Mouse (Mus musculus): ENCODE data around the gene Ppp1r12c.
A peak's percentile ranks its signal among the peaks of the same experiment; 100 is the strongest.

Ppp1r12c gene

DNA sequence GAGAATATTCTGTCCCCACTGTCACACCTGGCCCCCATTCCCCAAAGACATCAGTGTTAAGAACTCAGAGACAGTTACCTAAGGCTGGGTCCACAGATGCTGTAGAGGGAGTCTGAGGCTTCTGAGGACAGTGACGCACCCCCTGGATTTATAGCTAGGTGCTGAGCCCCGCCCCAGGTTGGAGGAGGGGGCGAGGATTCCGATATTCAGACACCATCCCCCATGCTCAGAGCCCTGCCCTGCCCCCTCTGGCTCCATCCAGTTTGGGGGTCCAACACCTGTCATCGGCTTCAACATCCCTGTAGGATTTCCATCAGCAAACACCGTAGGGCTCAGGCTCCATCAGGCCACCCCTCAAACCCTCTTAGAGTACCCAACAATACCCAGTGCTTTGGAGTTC is 14.4 kb upstream of the Ppp1r12c start:
- DNase-seq, result no peak

DNA sequence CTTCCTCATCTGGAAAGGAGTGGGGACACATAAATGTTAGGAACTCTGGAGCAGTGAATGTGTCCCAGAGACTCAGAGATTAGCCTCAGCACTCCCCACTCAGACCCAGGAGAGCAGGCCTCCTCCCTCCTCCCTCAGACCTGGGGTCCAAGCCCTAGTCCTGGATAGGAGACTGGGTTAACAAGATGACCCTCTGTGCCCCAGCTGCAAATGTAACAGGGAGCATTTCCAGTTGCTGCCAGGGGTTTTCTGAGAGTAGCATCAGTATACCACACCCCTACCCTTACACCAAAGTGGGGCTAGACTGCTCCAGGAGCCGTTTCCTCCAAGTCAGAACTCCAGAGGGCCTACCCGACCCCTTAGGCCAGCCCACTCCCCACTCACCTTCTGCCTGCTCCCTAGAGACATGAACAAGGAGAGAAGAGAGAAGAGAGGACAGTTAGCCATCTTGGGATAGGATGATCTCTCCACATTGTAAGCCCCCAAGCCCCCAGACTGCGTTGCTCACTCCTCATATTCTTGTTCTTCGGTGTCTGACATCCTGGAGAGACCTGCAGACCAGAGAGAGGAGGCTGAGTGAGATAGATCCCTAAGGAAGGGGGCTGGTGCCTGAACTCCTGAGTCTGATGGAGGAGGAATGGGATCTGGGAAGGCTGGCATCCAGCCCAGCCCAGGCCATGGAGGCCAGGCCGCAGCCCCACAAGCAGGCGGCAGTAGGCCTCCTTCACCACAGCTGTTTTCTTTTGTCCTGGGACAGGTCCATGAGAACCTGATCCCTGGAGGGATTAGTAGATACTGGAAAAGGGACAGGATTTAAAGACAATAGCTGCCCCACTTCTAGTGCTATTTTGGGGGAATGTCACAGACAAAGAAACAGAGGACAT is 12.6 kb upstream of the Ppp1r12c start:
- peak; percentile 71 to 78 for DNase-seq

DNA sequence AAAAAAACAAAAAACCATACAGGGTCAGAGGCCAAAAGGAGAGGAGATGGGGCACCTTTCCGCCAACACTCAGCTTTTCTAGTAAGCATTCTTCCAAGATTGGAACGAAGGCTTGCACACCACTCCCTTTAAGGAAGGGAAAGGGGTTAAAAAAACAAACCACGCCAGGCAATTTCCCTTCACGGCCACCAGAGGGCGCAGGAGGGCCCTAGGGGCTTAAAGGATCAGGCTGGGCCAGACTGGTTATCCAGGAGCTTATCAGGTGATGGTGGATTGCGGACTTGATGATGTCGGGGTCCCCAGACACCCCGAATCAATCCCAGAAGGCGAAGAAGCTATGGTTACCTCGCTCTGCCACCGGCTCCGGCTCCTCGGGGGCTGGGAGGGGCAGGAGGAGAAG is 11.8 kb upstream of the Ppp1r12c start:
- peak; percentile 49 to 58 for DNase-seq

DNA sequence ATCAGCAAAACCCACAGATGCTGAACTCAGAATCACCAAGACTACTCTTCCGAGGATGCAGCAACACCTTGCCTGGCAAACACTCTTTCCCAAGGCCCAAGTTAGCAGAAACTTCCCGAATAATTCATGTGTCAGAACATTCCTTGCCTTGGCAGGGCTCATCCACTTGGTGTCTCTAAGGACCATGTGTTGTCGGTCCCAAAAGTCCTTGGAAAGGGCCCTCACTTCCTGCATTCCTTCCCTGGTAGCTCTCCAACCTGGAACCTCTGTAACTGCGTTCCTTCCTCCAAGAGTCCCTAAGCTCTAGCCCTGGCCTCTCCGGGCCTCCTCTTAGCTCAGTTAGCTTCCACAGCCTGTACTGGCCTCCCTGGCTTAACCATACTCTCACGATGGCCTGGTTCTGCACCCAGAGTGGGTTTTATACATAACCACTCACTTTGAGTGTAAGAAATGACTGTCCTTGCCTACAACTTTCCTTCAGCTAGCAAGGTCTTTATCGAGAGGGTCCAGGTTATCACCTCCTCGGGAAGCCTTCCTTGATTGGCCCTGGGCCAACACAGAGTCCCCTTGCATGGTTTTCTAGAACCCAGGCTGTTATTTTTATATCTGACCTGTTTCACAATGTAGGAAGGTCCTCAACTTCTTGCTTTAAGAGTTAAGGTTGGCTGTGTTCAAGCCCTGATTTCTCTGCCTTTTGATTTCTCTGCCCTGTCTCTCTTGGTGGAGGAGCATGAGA is 10.2 kb upstream of the Ppp1r12c start:
- DNase-seq, result no peak

DNA sequence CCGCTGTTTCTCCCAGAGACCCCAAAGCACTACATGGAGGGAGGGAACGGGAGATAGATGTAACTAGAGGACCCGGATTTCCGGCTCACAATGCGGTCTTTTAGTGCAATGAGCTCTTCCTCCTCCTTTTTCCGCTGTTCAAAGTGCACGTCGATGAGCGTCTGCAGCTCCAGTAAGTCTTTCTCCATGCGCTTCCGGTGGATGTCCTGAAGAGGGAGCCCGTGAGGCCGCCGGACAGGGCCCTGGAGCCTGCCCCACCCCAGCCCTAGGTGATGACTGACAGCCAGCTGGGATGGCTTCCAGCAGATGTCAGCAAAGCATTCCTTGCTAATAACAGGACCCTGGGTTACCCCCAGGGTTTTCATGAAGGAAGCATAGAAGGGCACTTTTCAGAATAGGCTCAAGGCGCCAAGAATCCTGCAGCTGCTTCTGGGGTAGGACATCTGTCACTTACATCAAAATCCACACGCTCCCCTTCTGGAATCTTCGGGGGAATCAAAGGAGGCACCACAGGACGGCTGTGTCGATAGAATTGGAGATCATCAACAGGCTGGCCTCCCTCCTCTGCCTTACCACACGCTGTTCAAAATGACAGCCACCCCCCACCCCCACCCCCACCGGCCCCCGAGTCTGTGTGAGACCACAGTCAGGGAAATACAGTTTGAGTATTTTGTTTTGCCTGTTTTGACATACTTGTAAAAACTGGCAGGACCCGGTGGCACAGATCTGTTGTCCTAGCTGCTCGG is 8.6 kb upstream of the Ppp1r12c start:
- DNase-seq, result peak; percentile 83 to 88

DNA sequence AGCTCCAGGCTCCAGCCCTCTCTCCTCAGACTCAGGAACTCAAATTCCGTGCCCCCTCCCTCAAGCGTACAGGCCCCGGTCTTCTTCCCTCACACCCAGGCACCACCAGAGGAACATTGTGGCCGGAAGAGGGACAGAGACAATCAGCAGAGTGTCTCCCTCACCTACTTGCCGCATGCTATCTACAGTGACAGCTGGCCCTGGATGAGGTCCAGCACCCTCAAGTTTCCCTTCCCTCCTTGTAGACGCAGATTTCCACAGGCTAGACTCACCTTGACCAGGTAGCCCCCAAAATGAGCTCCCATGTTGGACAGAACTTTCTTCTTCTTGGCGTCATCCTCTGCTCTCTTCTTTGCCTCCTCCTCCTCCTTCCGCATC is 7.2 kb upstream of the Ppp1r12c start:
- DNase-seq, result no peak

DNA sequence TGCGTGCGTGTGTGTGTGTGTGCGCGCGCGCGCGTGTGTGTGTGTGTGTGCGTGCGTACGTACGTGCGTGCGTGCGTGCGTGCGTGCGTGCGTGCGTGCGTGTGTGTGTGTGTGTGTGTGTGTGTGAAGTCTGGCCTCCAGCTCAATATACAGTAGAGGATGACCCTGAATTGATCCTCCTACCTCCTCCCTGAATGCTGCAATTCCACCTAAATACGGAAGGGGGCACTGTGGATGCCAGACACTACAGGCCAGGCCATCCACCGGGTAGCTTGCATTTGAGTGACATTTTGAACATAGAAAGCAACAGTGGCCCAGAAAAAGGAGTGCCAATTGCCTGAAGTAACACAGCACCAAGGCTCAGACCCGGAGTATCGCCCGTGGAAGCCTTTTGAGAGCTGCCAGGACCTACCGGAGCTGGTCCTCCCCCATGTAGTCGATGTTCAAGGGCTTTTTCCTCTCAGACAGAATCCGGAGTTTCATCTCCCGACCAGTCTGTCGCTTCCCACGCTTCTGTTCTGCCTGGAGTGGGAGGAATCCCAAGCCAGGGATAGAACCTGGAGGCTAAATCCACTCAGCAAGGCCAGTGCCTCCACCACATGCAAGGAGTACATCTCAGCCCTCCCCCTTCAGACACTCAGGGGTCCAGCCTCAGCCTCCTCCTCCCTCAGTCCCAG is 6.7 kb upstream of the Ppp1r12c start:
- no peak for DNase-seq

DNA sequence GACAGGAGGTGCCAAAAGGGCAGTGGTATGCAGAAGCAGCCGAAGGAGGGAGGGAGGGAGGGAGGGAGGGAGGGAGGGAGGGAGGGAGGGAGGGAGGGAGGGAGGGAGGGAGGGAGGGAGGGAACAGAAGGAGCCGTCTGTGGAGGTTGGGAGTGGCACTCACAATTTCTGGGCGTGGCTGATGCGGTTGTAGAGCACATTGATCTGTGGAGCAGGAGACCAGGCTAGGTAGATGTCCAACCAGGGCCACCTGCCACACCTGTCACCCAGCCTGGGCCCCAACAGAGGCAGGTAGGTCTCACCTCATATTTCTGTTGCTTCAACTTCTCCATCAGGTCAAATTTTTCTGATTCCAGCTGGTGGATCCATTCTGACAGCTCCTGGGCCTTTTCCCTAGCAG is 5.7 kb upstream of the Ppp1r12c start:
- DNase-seq, result no peak

DNA sequence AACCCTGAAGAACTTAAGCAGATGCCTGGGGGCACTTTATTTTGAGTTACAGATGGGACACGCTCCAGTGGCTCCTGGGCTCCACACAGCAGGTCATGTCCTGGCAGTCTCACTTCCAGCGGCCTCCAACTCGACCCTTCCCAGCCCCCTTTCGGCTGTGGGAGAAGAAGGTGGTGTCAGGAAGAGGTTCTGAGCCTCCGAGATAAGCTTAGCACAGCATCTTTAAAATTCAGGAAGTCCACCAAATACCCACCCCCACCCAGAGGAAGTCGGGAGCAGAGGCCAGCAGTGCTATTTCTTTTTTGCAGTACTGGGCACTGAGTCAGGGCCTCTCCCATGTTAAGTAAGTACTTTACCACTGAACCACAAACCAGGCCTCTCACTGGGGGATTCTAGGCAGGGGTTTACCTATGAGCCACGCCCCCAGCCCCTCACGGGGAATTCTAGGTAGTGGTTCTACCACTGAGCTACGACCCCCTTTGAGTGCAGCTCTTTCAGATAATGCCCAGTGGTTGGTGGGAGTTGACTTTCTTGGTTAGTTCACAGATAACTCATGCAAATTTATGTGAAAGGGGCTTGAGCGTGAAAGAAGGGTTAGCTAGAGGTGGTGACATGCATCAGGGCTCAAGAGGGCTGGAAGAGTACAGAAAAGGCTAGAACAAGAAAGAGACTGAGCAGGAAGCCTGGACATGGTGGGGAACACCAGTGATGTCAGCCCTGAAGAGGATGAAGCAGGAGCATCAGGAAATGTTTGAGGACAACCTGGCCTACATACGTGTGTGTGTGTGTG is 3.4 kb upstream of the Ppp1r12c start:
- DNase-seq, result no peak

DNA sequence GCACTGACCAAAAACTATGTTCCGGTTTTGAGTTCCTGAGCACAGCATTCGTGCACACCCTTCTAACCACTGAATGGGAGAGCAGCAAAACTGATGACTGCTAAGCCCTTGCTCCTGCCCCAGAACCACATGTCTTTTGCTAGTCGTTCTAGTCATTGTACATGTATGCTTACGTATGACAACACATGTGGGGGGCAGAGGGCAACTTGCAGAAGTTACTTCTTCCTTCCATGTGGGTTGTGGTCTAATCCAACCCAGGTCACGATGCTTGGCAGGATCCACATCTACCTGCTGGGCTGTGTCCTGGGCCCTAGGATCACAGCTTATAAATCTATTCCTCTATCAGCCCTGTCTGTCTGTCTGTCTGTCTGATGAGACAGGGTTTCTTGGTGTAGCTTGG is 2.4 kb upstream of the Ppp1r12c start:
- no peak for DNase-seq

DNA sequence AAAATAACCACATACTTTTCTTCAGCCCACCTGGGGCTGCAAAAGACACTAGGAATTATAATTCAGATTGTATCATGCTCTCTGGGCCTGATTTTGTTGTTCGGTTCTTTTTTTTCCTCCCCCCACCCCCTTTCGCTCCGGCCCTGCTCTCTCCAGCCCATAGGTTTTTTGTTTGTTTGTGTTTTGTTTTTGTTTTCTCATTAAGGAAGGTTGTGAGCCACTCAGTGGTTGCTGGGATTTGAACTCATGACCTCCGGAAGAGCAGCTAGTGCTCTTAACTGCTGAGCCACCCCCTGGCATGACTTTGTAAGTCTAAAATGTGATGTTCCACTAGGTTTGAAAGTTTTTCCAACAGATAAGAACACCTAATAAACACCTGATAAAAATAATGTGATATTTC is 1.6 kb upstream of the Ppp1r12c start:
- no peak for DNase-seq

DNA sequence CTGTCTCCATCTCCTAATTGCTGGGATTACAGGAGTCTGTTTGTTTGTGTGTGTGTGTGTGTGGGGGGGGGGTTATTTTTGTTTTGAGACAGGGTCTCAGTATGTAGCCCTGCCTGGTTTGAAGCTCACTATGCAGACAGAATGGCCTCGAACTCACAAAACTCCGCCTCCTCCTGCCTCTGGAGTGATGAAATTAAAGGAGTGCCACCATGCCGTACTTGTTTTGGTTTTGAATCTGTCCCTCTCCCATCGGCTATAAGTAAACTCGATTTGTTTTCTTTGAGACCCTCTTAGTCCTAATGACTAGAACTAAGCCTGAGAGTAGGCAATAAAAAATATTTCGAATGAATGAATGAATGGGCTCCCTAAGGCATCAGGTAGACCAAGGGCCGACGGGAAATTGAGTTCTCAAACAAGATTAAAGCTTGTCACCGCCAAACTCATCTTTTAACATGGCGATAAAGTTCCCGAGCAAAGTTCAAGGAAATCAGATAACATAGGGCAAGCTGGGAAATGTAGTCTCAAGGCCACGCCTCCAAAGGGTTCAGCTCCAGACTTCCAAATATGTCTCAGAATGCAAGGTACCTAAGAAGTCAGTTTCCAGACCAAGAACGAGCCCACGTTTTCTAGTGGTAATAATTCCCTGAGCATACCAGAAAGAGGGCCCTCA is 1.1 kb upstream of the Ppp1r12c start:
- peak in 1 of 2 experiments; percentile 27 for DNase-seq

DNA sequence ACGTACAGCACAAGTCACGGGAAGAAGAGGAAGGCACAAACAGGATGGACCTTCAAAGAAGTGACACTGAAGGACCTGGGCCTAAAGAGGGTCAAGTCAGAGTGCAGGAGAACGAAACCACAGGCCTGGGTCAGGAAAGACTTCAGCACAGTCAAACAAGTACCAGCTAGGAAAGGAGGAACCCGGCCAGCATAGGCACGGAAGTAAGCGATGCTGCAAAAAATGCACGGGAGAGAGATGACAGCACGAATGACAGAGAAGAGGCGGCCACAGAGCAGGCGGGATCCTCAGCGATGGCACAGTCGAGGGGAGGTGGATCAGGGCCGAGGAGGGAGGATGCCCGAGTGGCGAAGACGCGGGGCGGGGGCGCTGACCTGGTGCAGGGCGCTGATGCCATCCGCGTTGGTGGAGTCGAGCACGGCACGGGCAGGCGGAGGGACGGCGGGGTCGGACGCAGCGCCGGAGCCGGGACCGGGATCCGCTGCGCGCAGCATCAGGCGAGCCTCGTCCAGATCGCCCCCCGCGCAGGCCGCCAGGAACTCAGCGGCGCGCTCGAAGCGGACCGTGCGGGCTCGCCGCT is 498 bp downstream of the Ppp1r12c start:
- peak; percentile 59 to 67 for DNase-seq

DNA sequence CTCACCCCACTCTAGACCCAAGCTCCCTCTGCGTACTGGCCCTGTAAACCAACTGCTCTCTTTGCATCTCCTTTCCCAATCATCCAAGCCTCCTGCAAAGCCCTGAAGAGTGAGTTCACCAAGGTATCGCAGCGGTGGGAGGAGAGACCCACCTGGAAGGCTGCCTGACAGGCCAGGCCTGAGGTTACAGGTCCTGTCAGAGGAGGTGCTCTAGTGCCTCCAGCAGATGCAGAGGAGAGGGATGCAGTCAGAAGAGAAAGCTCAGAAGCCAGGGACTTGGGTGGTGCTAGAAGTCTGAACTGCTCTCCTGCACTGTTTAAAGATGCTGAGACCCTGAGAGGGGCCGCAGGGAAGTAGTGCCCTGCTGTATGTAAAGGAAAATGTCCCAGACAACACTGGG is 2.4 kb downstream of the Ppp1r12c start:
- DNase-seq, result no peak

DNA sequence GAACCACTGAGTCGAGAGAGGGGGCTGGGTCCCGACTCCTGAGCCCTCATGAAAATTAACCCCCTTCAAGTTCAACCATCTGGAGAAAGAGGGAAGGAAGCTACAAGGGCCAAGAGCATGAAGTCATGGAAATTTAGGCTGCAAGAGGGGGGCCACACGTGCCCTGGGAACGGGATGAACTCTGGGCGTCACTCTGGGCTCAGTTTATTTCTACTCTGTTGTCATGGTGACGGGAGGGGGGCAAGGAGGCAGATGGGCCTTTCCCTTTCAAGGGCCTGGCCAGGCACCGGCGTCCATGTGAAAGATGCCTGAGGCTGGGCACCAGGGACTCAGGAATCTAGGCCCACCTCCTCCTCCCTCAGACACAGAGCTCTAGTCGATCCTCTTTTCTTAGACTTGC is 3.2 kb downstream of the Ppp1r12c start:
- DNase-seq, result peak; percentile 57 to 74

DNA sequence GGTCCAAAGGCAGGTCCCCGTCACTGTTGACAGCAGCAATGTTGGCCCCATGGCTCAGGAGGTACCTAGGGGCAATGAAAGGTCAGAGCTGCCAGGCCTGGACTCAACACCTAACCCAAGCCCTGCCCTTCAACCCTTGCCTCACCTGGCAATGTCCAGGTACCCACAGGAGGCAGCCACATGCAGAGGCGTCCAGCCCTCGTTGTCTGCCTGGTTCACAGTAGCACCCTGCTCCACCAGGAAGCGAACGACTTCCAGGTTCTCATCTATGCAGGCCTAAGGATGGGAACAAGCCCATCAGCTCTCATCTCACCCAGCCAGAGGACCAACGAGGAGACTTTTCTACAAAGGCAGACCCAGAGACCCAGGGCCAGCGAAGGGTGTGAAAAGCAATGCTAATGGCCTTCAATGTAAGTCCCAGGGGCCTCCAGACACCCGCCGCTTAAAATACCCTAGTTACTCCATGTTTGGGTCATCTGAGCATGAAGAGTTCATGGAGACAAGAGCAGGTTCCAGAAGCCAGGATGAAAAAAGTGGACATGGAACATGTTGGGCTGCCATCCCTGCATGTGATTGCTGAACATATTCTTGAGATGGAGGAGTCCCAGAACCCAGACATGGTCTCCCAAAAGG is 4.1 kb downstream of the Ppp1r12c start:
- no peak for DNase-seq

DNA sequence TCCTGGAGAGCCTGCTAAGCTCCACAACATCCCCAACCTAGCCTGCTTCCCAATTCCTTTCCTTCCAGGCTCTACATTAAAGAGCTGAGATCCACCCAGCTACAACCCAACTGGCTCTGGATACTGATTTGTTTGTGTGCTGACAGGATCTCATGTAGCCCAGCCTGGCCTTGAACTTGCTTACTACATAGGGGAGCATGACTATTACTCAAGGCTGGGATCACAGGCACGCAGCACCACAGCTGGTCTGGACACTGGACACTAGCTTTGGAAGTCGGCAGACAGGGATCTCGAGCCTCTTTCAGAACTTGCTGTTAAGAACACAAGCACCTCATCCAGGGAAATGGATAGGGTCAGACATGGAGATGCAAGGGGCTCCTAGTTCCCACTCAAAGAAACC is 5.0 kb downstream of the Ppp1r12c start:
- DNase-seq, result no peak

DNA sequence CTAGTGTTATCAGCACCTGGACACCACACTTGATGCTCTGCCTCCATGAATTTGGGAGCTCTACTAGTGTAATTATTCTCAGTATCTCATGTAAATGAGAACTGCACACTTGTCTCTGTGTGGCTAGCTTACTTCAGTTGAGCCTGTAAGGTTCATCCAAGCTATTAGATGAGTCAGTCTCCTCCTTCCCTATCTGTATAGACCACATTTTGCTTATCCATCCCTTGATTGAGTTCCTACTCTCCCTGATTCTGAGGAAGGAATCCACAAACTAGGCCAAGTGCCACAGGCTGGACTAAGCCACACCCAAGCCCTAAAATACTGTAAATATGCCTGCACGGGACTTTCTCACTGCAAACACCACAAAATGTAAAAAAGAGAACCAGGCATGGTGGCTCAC is 7.5 kb downstream of the Ppp1r12c start:
- DNase-seq, result no peak

DNA sequence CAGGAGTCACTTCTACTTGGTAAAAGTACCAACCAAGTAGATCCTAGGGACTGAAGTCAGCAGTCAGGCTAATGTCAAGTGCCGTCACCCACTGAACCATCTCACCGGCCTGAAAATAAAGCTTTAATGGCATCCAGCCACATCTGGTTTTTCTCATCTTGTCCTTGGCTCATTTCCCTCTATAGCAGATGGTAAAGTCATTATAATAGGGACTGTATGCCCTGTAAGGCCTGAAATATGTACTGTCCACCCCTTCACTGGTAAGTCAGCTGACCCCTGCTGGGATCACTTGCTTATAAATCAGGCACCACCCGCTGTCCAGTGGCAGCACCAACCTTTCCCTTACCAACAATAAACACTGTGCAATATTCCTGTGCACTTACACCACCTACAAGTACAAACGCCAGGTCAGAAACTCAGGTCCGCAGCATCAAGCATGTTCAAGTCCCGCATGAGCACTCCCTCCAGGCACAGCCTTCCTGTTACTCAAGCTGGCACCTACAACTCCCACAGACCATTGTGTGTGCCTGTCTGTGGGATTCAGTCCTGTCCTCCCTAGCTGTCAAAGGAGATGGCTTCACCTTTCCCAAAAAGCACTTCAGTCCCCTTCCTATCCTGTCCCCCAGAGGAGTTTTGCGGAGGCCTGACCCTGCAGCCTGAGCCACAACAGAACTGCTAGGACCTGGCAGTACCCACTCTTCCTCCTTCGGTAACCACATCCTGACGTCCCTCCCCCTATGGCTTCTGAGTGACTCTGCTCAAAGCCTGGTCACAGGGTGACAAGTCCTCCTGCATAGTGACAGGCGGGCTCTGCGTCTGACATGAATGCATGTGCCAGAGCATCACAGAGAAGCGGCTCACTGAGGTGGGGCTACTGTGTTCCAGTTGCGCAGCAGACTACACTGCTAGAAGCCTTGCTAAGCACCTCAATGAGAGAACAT is 8.9 kb downstream of the Ppp1r12c start:
- no peak for DNase-seq
